Mouse (Mus musculus) gastrocnemius, postnatal 14 days (tissue): ENCODE data around the gene Brca2. TPM values are rescaled to one million over a fixed set of nuclear protein-coding genes. Genes with fewer than 3 reads are reported as not detected.
"Not testable (repeated sequence)": the region's sequence is repeated elsewhere in the genome, so short reads cannot be mapped to it uniquely, and the experiment has no call there.

Source experiments
- DNase-seq: peaks from one replicate; pipeline ENCODE4 v3.0.0; 2021; ENCODE audit warnings: mixed read lengths
- intact Hi-C: fragments of 180-260 bp; cut with DNase I; formaldehyde crosslinking; loops from one replicate; pipeline ENCODE4 v1.15.1; 2025; ENCODE audit warnings: low total_unique reads
- long read RNA-seq, 2 experiments: library from polyadenylated mRNA; stranded (forward); transcript quantifications; one replicate each; pipeline ENCODE4 v2.0.0; 2021
- total RNA-seq, 2 experiments: library from RNA; stranded (reverse); gene quantifications; 2 replicates each; pipeline ENCODE4 v1.2.3; 2021

The Brca2 gene
- 1 to 10 TPM; 2.7 to 3.1 TPM for total RNA-seq
- long read RNA-seq, experiment 1: 0 reads
- long read RNA-seq, experiment 2, partial matches to known transcripts: 1 of 1 reads
- long read RNA-seq, experiment 2, other reads (novel, unspliced or antisense): 0 of 1 reads

GRCm38 (mm10) chr5:150521937-150522866 is at the start of gene Brca2:
Gene Brca2 (plus strand): TSS chr5:150522630.
- intact Hi-C loops: no loop called here
- DNase-seq: peak; percentile 92

DNA sequence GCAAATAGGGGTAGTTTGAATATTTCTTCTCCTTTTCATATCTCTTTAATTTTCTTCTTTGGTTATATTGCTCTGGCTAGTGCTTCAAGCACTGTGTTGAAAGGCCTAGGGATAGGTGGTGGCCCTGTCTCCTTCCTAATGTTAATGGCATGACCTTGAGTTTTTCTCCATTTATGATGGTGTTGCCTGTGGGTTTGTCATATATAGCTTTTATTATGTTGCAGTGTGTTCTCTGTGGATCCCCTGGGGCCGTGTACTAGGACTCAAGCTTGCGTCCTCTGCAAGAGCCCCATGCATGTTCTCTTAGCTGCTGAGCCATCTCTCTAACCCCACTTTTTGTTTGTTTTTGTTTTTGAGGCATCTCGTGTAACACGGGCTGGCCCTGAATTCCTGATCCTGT is 45.1 kb upstream of the Brca2 start:
- DNase-seq: no peak
- intact Hi-C loops: no loop called here

GRCm38 (mm10) chr5:150478612-150479011 is 43.8 kb upstream of the Brca2 start:
- intact Hi-C loops: no loop called here

GRCm38 (mm10) chr5:150485198-150485597 is 37.2 kb upstream of the Brca2 start:
- intact Hi-C loops: no loop called here
- peak; percentile 32 for DNase-seq

More at GRCm38 (mm10) chr5:150478612-150479011, 43.8 kb upstream of the Brca2 start:
- no peak for DNase-seq

DNA sequence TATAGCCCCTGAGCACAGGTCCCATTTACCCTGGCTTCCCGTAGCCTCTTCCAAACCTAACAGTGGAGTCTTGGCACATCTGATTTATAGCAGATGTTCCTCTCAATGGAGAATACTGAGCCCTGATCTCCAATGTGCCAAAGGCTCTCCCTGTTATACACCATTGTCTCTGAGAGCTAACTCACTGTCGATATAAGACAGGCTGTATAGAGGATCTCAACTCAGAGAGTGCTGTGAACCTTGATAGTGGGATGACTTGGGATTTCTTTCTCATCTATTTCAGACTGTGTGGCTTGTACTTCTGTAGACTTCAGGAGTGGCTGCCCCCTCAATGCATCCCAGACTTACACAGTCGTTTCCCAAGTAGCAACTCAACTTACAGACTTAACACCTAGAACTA is 32.1 kb upstream of the Brca2 start:
- intact Hi-C loops: no loop called here

GRCm38 (mm10) chr5:150490821-150491220 is 31.6 kb upstream of the Brca2 start:
- intact Hi-C loops: no loop called here
- no peak for DNase-seq

More for the DNA sequence above, 32.1 kb upstream of the Brca2 start:
- no peak for DNase-seq

GRCm38 (mm10) chr5:150491573-150492173 is 30.8 kb upstream of the Brca2 start:
- intact Hi-C loops, DNase-seq: not testable (repeated sequence)

- DNase-seq: peak; percentile 21
- intact Hi-C loops: no loop called here
Measured at GRCm38 (mm10) chr5:150495792-150496191, 26.6 kb upstream of the Brca2 start.

DNA sequence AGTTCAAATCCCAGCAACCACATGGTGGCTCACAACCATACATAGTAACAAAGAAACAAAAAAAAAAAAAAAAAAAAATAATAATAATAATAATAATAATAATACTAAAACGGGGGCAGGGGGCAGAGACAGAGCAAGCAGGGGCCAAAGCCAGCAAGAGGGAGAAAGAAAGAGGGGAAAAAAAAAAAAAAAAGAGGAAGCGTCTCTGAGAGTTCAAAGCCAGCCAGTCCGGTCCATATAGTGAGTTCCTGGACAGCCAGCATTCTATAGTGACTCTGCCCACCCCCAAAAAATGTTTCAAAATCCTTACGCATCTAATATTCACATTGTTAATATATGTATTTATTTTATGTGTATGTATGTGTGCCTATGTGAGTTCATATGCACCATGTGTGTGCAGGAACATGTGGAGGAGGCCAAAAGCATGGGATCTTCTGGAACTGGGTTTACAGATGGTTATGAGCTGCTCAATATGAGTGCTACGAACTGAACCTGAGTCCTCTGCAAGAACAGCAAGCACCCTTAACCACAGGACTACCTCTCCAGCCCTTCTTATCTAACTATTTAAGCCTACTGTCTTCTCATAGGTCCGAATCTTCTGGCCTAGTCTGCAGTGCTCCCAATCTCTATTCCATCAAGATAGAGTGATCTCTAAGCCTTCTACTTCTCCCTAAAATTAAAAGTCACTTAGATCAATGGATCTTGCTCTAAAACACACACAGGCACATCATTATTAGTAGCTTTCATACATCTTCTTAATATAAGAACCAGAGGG is 11.8 kb upstream of the Brca2 start:
- intact Hi-C loops: no loop called here
- DNase-seq: no peak

DNA sequence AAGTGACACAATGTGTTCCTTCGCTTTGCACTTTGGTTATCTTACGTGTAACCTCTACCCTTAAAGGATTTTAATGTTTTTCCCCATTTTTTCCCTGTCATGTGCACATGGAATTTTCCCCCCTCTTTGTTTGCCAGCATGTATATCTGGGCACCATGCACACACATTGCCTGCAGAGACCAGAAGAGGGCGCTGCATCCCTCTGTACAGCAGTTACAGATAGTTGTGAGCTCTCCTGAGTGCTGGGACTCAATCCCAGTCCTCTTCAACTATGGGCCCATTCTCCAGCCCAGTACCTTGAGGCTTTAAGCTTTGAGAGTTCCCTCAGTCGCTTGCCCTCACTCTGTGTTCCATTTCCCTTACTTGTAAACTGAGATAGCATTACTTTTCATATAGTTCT is 9.2 kb upstream of the Brca2 start:
- intact Hi-C loops: no loop called here
- no peak for DNase-seq

- intact Hi-C loops: no loop called here
- DNase-seq: no peak
Measured at GRCm38 (mm10) chr5:150514027-150514426, 8.4 kb upstream of the Brca2 start.

GRCm38 (mm10) chr5:150518064-150518463 is 4.4 kb upstream of the Brca2 start, which contains the start of gene Zar1l:
Gene Zar1l (minus strand): TSS chr5:150518164.
- no peak for DNase-seq
- intact Hi-C loops: no loop called here

DNA sequence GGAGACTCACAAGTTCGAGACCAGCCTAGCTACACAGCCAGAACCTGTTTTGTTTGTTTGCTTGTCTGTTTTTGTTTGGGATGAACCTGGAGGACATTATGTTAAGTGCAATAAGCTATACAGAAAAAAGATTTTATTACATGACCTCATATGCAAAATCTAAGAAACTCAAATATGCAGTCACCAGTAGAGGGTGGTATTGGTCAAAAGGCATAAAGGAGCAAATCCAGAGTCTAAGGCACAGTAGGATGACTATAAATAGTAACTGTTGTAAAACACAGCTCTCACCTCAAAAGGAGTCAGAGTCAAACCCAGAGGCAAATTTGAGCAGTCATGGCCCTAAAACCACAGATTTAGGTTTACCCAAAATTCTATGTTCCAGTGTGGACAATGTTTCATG is 2.9 kb upstream of the Brca2 start:
- no peak for DNase-seq
- intact Hi-C loops: no loop called here

DNA sequence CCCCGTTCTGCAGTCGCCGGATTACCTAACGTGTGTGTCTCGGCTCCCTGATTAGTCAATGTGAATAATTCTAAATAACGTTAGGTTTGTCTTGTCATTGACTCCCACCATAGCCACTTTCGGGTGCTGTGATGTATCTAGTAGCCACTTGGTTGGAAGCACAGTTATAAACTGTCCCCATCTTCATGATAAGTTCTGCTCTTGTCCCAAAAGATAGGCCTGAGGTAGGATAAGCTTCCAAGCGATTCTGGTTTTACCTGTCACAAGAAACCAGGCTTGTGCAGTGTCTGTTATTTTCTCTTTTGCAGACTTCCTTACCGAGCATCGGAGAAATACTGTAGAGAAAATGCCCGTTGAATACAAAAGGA is 421 bp downstream of the Brca2 start:
- intact Hi-C loops: no loop called here
- no peak for DNase-seq

DNA sequence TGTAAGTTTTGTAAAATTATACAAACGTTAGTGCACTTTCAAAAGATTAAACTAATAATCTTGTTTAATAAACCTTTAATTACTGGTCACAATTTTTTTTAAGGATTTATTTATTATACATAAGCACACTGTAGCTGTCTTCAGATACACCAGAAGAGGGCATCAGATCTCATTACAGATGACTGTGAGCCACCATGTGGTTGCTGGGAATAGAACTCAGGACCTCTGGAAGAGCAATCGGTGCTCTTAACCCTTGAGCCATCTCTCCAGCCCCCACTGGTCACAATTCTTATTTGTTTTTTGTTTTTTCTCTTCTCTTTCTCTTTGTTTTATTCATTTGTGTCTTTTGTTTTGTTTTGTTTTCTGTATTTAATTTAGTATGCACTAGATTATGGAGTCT is 2.8 kb downstream of the Brca2 start:
- no peak for DNase-seq
- intact Hi-C loops: no loop called here

DNA sequence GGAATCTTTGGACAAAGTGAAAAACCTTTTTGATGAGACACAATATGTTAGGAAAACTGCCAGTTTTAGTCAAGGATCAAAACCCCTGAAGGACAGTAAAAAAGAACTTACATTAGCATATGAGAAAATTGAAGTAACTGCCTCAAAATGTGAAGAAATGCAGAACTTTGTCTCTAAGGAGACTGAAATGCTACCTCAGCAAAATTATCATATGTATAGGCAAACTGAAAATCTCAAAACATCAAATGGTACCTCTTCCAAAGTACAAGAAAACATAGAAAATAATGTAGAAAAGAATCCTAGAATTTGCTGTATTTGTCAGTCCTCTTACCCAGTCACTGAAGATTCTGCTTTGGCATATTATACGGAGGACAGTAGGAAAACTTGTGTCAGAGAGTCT is 18.9 kb downstream of the Brca2 start:
- no peak for DNase-seq
- intact Hi-C loops: no loop called here

DNA sequence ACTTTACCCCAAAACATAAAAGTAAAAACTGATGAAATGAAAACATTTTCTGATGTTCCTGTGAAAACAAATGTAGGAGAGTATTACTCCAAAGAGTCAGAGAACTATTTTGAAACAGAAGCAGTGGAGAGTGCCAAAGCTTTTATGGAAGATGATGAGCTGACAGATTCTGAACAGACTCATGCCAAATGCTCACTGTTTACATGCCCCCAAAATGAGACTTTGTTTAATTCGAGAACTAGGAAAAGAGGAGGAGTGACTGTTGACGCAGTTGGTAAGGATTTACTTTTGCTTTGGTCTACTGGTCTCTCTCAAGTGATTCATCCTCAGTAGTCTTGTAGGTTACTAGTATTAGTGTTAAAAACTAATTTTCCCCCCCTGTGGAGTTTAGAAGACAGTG is 20.8 kb downstream of the Brca2 start:
- no peak for DNase-seq
- intact Hi-C loops: no loop called here

- DNase-seq: no peak
- intact Hi-C loops: no loop called here
Measured at GRCm38 (mm10) chr5:150551637-150552036, 29.2 kb downstream of the Brca2 start.

GRCm38 (mm10) chr5:150559519-150560103 is 37.2 kb downstream of the Brca2 start:
- intact Hi-C loops: no loop called here
- no peak for DNase-seq

GRCm38 (mm10) chr5:150560851-150561250 is 38.4 kb downstream of the Brca2 start:
- intact Hi-C loops: no loop called here
- DNase-seq: no peak
